Mouse (Mus musculus) c-Kit-positive CD71-negative TER-119-negative erythroid progenitor cells, embryonic 14.5 days (primary cell): Measurements from ENCODE around the gene Primpol.

Source experiments
- DNase-seq: peaks from one replicate; pipeline ENCODE4 v3.0.0-alpha.2; 2013; ENCODE audit warnings: low read depth

Gene Primpol

DNA sequence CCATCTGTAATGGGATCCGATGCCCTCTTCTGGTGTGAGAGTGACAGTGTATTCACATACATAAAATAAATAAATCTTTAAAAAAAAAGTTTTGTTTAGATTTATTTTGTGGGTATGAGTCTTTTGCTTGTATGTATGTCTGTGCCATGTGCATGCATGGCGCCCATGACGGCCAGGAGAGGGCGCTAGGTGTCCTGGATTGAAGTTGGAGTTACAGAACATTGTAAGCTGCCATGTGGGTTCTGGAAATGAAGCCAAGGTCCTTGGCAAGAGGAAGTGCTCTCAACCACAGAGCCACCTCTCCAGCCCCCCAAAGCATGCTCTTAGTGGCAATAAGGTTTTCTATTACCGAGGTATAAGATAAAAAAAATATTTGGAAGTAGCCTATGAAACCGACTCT, 57.6 kb downstream of the Primpol start:
- peak; percentile 47 for DNase-seq

DNA sequence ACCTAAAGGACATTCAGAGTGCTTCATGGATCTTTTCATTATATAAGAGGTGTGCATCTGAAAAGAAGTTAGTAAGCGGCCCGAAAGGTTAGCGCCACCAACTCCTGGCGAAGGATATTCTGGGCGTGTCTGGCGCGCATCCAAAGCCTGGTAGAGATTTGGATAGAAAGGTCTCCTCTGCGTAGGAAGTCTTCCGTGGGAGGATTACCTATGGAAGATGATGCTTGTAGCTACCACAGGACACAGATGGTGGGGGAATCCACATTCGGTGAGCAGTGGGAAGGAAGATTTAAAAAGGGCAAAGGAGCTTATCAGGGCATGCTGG, 64.6 kb downstream of the Primpol start:
- peak; percentile 10 for DNase-seq

DNA sequence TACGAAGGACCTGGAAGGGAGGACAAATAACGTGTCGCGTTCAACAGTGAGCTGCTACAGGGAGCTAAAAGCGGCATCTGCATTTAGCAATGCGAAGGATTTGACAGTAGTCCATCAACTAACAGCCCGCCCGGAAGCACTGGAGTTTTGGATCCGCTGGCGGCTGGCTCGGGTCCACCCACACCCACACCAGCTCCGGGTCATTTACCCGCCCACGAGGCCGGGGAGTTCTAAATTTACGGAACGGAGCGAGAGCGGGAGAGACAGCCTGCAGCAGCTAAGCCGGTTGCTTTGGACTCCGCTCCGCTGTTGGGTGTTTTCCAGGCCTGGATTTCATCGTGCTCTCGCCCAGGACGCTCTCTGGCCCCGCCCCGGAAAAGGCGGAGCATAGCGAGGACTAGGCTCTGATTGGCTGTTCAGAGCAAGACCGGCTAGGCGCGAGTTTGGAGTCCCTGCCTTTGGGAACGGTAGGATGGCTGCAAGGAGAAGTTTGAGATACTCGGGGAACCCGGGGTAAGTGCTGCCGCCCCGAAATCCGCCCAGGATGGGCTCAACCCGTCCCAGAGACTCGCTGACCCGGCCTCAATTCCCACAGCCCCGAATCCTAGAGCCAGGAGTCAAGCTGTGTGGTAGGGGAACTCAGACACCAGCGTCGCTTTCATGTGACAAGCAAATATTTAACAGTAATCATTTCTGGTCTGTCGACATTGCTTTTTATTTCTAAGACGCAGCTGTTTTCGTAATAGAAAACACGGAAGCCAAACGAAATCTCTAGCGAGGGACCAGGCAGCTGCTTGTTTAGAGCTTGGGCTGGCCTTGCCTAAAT, 65.2 kb downstream of the Primpol start, which contains the start of gene Cenpu:
Gene Cenpu (plus strand): TSS at position 414 of the 826 bp plus-strand sequence.
- peak; percentile 100 for DNase-seq

DNA sequence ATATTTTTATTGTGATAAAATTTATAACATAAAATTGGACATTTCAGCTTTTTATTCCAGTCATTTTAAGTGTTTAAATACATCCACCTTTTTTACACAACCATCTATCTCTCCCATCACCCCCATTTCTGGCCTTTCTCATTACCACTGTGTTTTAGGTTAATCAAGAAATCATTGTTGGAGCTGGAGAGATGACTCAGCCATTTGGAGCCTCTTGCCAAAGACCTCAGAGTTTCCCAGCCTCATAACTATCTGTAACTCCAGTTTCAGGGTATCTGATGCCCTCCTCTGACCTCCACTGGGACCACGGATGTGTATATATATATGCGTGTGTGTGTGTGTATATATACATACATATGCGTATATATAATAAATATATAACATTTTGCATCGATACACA, 66.0 kb downstream of the Primpol start:
- DNase-seq, result peak; percentile 31

DNA sequence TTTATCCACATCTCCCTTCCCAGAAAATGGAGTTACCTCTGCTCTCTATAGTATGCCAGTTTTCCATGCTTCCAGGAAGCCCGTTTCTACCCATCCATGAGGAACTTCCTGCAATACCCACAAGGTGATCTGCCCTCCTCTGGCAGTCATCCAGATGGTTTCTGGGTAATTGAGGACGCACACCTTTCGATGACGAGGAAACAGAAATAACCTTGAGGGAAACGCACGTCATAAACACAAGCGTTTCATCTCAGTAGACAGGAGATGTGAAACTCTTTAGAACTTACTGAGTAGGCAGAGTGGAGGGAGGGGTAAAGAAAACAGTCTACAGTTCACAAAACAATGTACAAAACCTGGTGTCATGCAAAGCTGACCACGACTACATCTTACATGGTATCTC, 67.0 kb downstream of the Primpol start:
- no peak for DNase-seq

DNA sequence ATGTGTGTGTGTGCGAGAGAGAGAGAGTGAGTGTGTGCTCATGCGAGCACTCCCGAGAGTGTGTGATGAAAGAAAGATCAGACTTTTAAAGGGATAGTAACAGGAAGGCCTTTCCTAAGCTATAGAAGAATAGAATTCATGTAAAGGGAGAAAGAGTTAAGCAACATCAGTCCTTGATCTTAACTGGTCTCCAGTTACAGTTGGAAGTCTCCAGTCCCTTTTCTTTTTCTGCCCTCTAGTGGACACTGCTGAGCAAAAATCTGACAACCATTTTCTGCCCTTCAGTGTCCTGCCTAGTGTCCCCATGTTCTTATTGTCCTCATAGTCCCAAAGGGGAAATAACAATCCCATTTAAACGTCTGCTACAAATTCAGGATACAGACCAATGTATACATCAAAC, 69.8 kb downstream of the Primpol start:
- DNase-seq, result peak; percentile 73

DNA sequence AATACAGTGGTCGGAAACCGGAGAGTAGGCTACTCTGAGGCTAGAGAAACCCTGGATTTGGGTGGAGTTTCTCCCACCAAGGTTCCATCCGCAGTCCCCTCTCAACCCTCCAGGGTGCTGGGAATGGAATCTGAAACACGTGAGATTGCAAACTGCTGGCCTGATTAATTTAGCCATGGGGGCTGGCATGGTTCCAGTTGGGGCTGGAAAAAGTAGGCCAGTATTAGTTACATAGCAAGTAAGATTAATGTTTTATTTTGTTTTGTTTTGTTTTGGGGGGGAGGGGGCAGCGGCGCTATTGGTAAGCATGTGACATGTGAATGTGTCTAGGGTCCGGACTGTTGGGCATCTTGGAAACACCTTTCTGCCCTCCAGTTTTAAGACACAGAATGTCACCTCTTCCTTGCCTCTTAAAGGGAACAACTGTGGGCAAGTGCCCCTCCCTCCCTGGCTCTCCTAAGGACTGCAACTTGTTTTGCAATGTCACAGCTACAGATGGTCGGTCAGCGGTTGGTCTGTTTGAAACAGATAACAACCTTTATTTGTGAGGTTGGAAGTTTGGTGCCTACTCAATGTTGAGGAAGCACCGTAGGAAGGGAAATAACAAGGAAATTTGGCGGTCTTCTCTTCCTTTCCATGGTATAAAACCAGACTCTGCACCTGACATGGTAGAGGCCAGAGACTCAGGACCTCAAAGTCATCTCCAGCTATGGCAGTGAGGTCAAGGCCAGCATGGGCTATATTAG, 70.4 kb downstream of the Primpol start:
- DNase-seq, result peak; percentile 44

- no peak for DNase-seq
These were observed 71.2 kb downstream of the Primpol start for GRCm38 (mm10) chr8:46545854-46546253.

- DNase-seq, result no peak
These were observed 73.3 kb downstream of the Primpol start for GRCm38 (mm10) chr8:46543662-46544061.

- DNase-seq, result no peak
These were observed 73.8 kb downstream of the Primpol start for GRCm38 (mm10) chr8:46543191-46543590.

- DNase-seq, result no peak
These were observed 77.3 kb downstream of the Primpol start for GRCm38 (mm10) chr8:46539701-46540100.

DNA sequence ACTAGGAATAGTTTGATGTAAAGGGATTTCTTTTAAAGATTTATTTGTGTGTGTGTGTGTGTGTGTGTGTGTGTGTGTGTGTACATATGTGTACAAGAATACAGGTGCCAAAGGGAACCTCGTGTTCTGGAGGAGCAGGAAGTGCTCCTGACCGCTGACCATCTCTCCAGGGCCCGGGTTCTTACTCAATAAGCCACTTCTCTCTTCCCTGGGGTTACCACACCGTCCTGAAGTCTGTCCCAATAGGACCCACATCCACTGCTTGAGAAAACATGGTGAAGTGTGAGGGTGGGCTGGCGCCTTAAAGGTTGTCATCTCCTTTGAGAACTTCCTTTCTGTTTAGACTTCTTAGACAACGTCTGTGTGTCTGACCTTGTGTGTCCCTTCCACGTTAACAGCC, 83.1 kb downstream of the Primpol start:
- DNase-seq, result peak; percentile 16

- no peak for DNase-seq
These were observed 86.5 kb downstream of the Primpol start for GRCm38 (mm10) chr8:46530541-46530940.

- no peak for DNase-seq
These were observed 87.5 kb downstream of the Primpol start for GRCm38 (mm10) chr8:46529508-46529907.

GRCm38 (mm10) chr8:46526821-46527220, 90.2 kb downstream of the Primpol start:
- no peak for DNase-seq

DNA sequence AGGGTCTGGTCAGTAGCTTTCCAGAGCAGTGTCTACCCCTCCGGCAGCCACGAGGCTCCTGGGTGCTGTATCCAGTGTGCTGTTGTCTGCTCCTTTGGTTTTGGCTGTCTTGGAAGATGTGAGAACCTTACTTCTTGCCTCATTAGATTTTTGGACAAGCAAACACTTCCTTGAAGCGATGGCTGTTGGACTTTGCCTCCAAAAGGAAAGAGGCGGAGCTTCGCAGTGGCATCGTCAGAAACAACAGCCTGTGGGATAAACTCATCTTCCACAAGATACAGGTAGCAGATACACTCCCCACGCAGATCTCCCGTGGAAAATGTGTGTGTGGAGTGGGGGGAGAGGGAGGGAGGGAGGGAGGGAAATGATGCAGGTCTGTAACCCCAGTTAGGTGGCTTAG, 90.9 kb downstream of the Primpol start:
- no peak for DNase-seq
